Mouse (Mus musculus): ENCODE results near the gene Synj2. TPM values are rescaled to one million over a fixed set of nuclear protein-coding genes. Genes with fewer than 3 reads are reported as not detected.

Synj2 gene
- polyA plus RNA-seq, 1 experiment from 2014 or later: 0.36 TPM

GRCm38 (mm10) chr17:5911591-5911990, 29.5 kb upstream of the Synj2 start:
- Histone ChIP-seq H3K4me3 (replicated peaks) (no peak overlapping the region), H3K9me3 (no peaks in the 10 kb centered on the region), H3K27me3 (no peaks in the 10 kb centered on the region), H3K36me3 (no peaks in the 10 kb centered on the region; the same call in 1 of the 2 replicates), H3K4me2 (replicated peaks) (no peak overlapping the region), H3K4me1 (replicated peaks) (no peaks in the 10 kb centered on the region), H3K9ac (replicated peaks) (no peak overlapping the region), H3K27ac (no peak overlapping the region)
- WGBS: 84% methylated on average over 12 of the region's 12 CpGs
- ATAC-seq: no peak

DNA sequence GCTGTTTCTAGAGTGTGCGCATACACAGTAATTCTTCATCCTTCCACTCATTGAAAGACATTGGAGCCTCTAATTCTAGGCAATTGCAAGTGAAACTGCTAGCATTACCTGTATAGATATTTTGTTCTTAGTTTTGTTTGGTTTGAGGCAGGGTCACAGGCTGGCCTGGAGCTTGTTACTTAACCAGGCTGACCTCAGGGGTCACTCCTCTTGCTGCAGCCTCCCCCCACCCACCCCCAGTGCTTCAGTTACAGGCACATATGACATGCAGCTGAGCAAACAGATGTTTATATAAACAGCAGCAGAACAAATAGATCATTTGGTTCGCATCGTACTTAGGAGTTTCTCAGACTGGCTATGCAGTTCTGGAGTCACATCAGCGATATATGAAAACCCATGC, 28.3 kb upstream of the Synj2 start:
- no peak for ATAC-seq
- Histone ChIP-seq H3K9ac (replicated peaks) (no peak overlapping the region), H3K4me3 (replicated peaks) (no peak overlapping the region), H3K27ac (no peak overlapping the region), H3K9me3 (no peaks in the 10 kb centered on the region), H3K27me3 (no peaks in the 10 kb centered on the region), H3K4me2 (replicated peaks) (no peak overlapping the region), H3K36me3 (no peaks in the 10 kb centered on the region; the same call in 1 of the 2 replicates), H3K4me1 (replicated peaks) (no peaks in the 10 kb centered on the region)
- WGBS: 89% methylated on average over 4 of the region's 4 CpGs

- H3K4me3 ChIP-seq (replicated peaks): no peak overlapping the region
- H3K36me3 ChIP-seq: peaks cover 9% of the 10 kb centered on the region
- 87% methylated on average over 5 of the region's 5 CpGs for WGBS
- H3K4me2 ChIP-seq (replicated peaks): no peak overlapping the region
- no peaks in the 10 kb centered on the region for H3K4me1 ChIP-seq (replicated peaks)
- no peak overlapping the region; the same call in 1 of the 2 replicates for H3K9ac ChIP-seq (replicated peaks)
- H3K27me3 ChIP-seq: no peaks in the 10 kb centered on the region
- H3K9me3 ChIP-seq: no peaks in the 10 kb centered on the region
- no peak for ATAC-seq
- no peak overlapping the region for H3K27ac ChIP-seq
Measured at GRCm38 (mm10) chr17:5914217-5914616, 26.9 kb upstream of the Synj2 start.

GRCm38 (mm10) chr17:5921954-5922353, 19.1 kb upstream of the Synj2 start:
- peaks cover 29% of the 10 kb centered on the region for H3K36me3 ChIP-seq
- 92% methylated on average over 8 of the region's 8 CpGs for WGBS
- no peak for ATAC-seq
- no peak overlapping the region for H3K9ac ChIP-seq (replicated peaks)
- no peak overlapping the region for H3K27ac ChIP-seq
- H3K4me2 ChIP-seq (replicated peaks): no peak overlapping the region
- no peak overlapping the region for H3K4me3 ChIP-seq (replicated peaks)
- no peaks in the 10 kb centered on the region for H3K4me1 ChIP-seq (replicated peaks)
- no peaks in the 10 kb centered on the region for H3K27me3 ChIP-seq
- H3K9me3 ChIP-seq: no peaks in the 10 kb centered on the region

- Histone ChIP-seq H3K27ac (no peak overlapping the region), H3K4me3 (replicated peaks) (no peak overlapping the region), H3K36me3 (peaks cover 32% of the 10 kb centered on the region), H3K9ac (replicated peaks) (no peak overlapping the region), H3K27me3 (no peaks in the 10 kb centered on the region), H3K4me1 (replicated peaks) (no peaks in the 10 kb centered on the region), H3K4me2 (replicated peaks) (no peak overlapping the region), H3K9me3 (no peaks in the 10 kb centered on the region)
- 0 out of 2 replicates have a peak, but pooled peaks have one; percentile 43 for ATAC-seq
- 71% methylated on average over 9 of the region's 9 CpGs for WGBS
Measured at GRCm38 (mm10) chr17:5923281-5923680, 17.8 kb upstream of the Synj2 start.

- Histone ChIP-seq H3K4me3 (replicated peaks) (no peak overlapping the region), H3K27me3 (no peaks in the 10 kb centered on the region), H3K4me1 (replicated peaks) (no peaks in the 10 kb centered on the region), H3K9ac (replicated peaks) (no peak overlapping the region), H3K36me3 (peaks cover 23% of the 10 kb centered on the region), H3K9me3 (no peaks in the 10 kb centered on the region), H3K4me2 (replicated peaks) (no peak overlapping the region), H3K27ac (no peak overlapping the region)
- 61% methylated on average over 8 of the region's 8 CpGs for WGBS
- ATAC-seq: no peak
Measured at GRCm38 (mm10) chr17:5924238-5924637, 16.8 kb upstream of the Synj2 start.

- H3K27me3 ChIP-seq: no peaks in the 10 kb centered on the region
- H3K9ac ChIP-seq (replicated peaks): no peak overlapping the region
- no peaks in the 10 kb centered on the region for H3K9me3 ChIP-seq
- H3K36me3 ChIP-seq: peaks cover 10% of the 10 kb centered on the region
- WGBS: 87% methylated on average over 7 of the region's 7 CpGs
- H3K4me1 ChIP-seq (replicated peaks): no peaks in the 10 kb centered on the region
- no peak overlapping the region for H3K27ac ChIP-seq
- H3K4me2 ChIP-seq (replicated peaks): no peak overlapping the region
- H3K4me3 ChIP-seq (replicated peaks): no peak overlapping the region
- ATAC-seq: no peak
Measured at GRCm38 (mm10) chr17:5926710-5927109, 14.4 kb upstream of the Synj2 start.

DNA sequence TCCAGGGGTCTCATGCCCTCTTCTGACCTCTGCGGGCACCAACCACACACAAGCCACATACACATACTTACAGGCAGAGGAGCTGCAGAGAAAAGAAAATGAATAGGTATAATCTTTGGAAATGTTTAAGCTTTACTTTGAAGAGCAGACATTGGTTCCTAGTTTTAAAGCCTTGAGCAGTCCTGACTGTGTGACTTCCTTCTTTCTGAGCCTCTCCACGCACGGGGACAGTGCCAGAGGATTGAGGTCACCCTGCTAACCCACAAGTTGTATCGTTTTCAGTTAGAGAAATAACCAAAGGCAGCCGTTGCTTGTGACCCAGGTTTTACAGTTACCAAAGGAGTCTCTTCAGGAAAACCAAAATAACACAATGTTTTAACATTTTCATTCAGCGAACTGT, 12.0 kb upstream of the Synj2 start:
- Histone ChIP-seq H3K27me3 (no peaks in the 10 kb centered on the region), H3K4me1 (replicated peaks) (0 out of 2 replicates have a peak, but pooled peaks cover 2% of the 10 kb centered on the region), H3K9me3 (no peaks in the 10 kb centered on the region), H3K4me3 (replicated peaks) (no peak overlapping the region), H3K36me3 (peaks cover 10% of the 10 kb centered on the region), H3K9ac (replicated peaks) (no peak overlapping the region), H3K27ac (no peak overlapping the region), H3K4me2 (replicated peaks) (no peak overlapping the region)
- WGBS: 89% methylated on average over 6 of the region's 6 CpGs
- ATAC-seq: no peak

- H3K27me3 ChIP-seq: no peaks in the 10 kb centered on the region
- H3K9me3 ChIP-seq: no peaks in the 10 kb centered on the region
- ATAC-seq: no peak
- no peak overlapping the region for H3K27ac ChIP-seq
- 0 out of 2 replicates have a peak, but pooled peaks cover 1% of the 10 kb centered on the region for H3K36me3 ChIP-seq
- peaks cover 18% of the 10 kb centered on the region for H3K4me1 ChIP-seq (replicated peaks)
- no peak overlapping the region for H3K4me3 ChIP-seq (replicated peaks)
- no peak overlapping the region for H3K9ac ChIP-seq (replicated peaks)
- WGBS: 85% methylated on average over 5 of the region's 5 CpGs
- H3K4me2 ChIP-seq (replicated peaks): no peak overlapping the region
Measured at GRCm38 (mm10) chr17:5932161-5932560, 8.9 kb upstream of the Synj2 start.

- Histone ChIP-seq H3K27me3 (peaks cover 21% of the 10 kb centered on the region), H3K4me2 (replicated peaks) (peak overlapping the region; percentile 69), H3K36me3 (no peaks in the 10 kb centered on the region), H3K27ac (peak overlapping the region; percentile 31; the same call in 1 of the 2 replicates), H3K4me3 (replicated peaks) (peak overlapping the region; percentile 41), H3K9me3 (no peaks in the 10 kb centered on the region), H3K4me1 (replicated peaks) (peaks cover 18% of the 10 kb centered on the region), H3K9ac (replicated peaks) (peak overlapping the region; percentile 55)
- WGBS: 1% methylated on average over 30 of the region's 30 CpGs
- peak; percentile 75 for ATAC-seq
Measured at GRCm38 (mm10) chr17:5934554-5935324, 6.3 kb upstream of the Synj2 start.

GRCm38 (mm10) chr17:5935680-5936079, 5.4 kb upstream of the Synj2 start:
- Histone ChIP-seq H3K4me1 (replicated peaks) (peaks cover 20% of the 10 kb centered on the region), H3K4me2 (replicated peaks) (no peak overlapping the region), H3K27ac (no peak overlapping the region), H3K36me3 (no peaks in the 10 kb centered on the region), H3K27me3 (peaks cover 30% of the 10 kb centered on the region), H3K9me3 (no peaks in the 10 kb centered on the region), H3K4me3 (replicated peaks) (no peak overlapping the region), H3K9ac (replicated peaks) (no peak overlapping the region)
- 66% methylated on average over 3 of the region's 3 CpGs for WGBS
- no peak for ATAC-seq

GRCm38 (mm10) chr17:5936276-5936675, 4.8 kb upstream of the Synj2 start:
- 46% methylated on average over 14 of the region's 14 CpGs for WGBS
- Histone ChIP-seq H3K4me3 (replicated peaks) (no peak overlapping the region), H3K9me3 (no peaks in the 10 kb centered on the region), H3K4me1 (replicated peaks) (peaks cover 23% of the 10 kb centered on the region), H3K36me3 (no peaks in the 10 kb centered on the region), H3K4me2 (replicated peaks) (no peak overlapping the region), H3K9ac (replicated peaks) (no peak overlapping the region), H3K27ac (no peak overlapping the region), H3K27me3 (peaks cover 33% of the 10 kb centered on the region)
- no peak for ATAC-seq

- H3K4me3 ChIP-seq (replicated peaks): no peak overlapping the region
- no peaks in the 10 kb centered on the region for H3K36me3 ChIP-seq
- H3K9me3 ChIP-seq: no peaks in the 10 kb centered on the region
- no peak for ATAC-seq
- H3K4me1 ChIP-seq (replicated peaks): peaks cover 28% of the 10 kb centered on the region
- no peak overlapping the region for H3K9ac ChIP-seq (replicated peaks)
- H3K4me2 ChIP-seq (replicated peaks): no peak overlapping the region
- H3K27me3 ChIP-seq: peaks cover 45% of the 10 kb centered on the region
- WGBS: 88% methylated on average over 2 of the region's 2 CpGs
- no peak overlapping the region for H3K27ac ChIP-seq
Measured at GRCm38 (mm10) chr17:5937441-5937840, 3.6 kb upstream of the Synj2 start.

All from midbrain, embryonic 13.5 days (tissue).